Mouse (Mus musculus) brain, embryonic 14.5 days (tissue): ENCODE measurements around the gene March4.

Experiments
- CTCF ChIP-seq: fragments of 200-500 bp; IDR thresholded peaks from 2 replicates; pipeline ENCODE4 v1.5.1; 2012; ENCODE audit warnings: inconsistent platforms, mild to moderate bottlenecking, moderate library complexity, borderline replicate concordance; ENCODE audit not compliant: insufficient read depth, insufficient read length; ENCODE audit errors: extremely low read depth
- POLR2A ChIP-seq: fragments of 200-500 bp; IDR thresholded peaks from 2 replicates; pipeline ENCODE4 v1.6.1; 2012; ENCODE audit warnings: mild to moderate bottlenecking, inconsistent platforms, borderline replicate concordance; ENCODE audit not compliant: poor library complexity, insufficient read depth, insufficient read length, severe bottlenecking; ENCODE audit errors: extremely low read depth

DNA sequence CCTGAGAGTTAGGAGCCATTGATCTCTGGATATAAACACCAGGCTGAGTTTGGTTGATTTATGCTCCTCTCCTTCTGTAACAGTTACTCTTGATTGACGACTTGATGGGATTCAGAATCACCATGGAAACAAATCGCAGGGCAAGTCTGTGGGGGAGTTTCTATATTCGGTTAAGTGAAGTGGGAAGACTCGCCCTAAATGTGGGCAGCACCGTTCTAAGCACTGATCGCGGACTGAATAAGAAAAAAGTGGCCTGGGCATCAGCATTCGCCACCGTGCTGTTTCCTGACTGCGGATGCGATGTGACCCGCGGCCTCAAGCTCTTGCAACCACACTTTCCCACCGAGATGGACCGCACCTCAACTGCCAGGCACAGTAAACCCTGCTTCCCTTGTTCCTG, 41.6 kb upstream of the March4 start:
- no peak for TF ChIP-seq POLR2A
- no peak for TF ChIP-seq CTCF
